Mouse (Mus musculus) spleen, postnatal 10 days (tissue): ENCODE measurements around the gene Mpv17l.
"Not testable (repeated sequence)": the region's sequence is repeated elsewhere in the genome, so short reads cannot be mapped to it uniquely, and the experiment has no call there.

Source experiments
- DNase-seq, 2 experiments: peaks; one replicate each; pipeline ENCODE4 v3.0.0; 2021 to 2022; ENCODE audit warnings: low spot score in 2 of 2

Mpv17l gene

GRCm38 (mm10) chr16:13927456-13928075, 24.6 kb downstream of the Mpv17l start:
- DNase-seq = no peak

- peak in 1 of 2 experiments; percentile 16 for DNase-seq
Measured at GRCm38 (mm10) chr16:13940139-13940846, 37.3 kb downstream of the Mpv17l start.

GRCm38 (mm10) chr16:13940847-13941395, 38.0 kb downstream of the Mpv17l start:
- DNase-seq = no peak

GRCm38 (mm10) chr16:13944178-13944577, 41.2 kb downstream of the Mpv17l start:
- no peak for DNase-seq

GRCm38 (mm10) chr16:13944752-13945151, 41.8 kb downstream of the Mpv17l start:
- DNase-seq = no peak

GRCm38 (mm10) chr16:13945153-13945552, 42.2 kb downstream of the Mpv17l start:
- no peak for DNase-seq

- DNase-seq = no peak
Measured at GRCm38 (mm10) chr16:13946306-13946705, 43.3 kb downstream of the Mpv17l start.

GRCm38 (mm10) chr16:13951245-13951644, 48.3 kb downstream of the Mpv17l start:
- no peak for DNase-seq

GRCm38 (mm10) chr16:13962053-13962452, 59.1 kb downstream of the Mpv17l start:
- no peak for DNase-seq

GRCm38 (mm10) chr16:13969096-13969495, 66.1 kb downstream of the Mpv17l start:
- DNase-seq = no peak

GRCm38 (mm10) chr16:13972051-13972450, 69.1 kb downstream of the Mpv17l start:
- DNase-seq = no peak

- not testable (repeated sequence) for DNase-seq
Measured at GRCm38 (mm10) chr16:13976358-13976896, 73.5 kb downstream of the Mpv17l start.

- DNase-seq = not testable (repeated sequence)
Measured at GRCm38 (mm10) chr16:13977026-13977425, 74.1 kb downstream of the Mpv17l start.

- DNase-seq = not testable (repeated sequence)
Measured at GRCm38 (mm10) chr16:13981726-13982125, 78.8 kb downstream of the Mpv17l start.

- DNase-seq = no peak
Measured at GRCm38 (mm10) chr16:13983161-13983560, 80.2 kb downstream of the Mpv17l start.

- no peak for DNase-seq
Measured at GRCm38 (mm10) chr16:13986197-13986573, 83.2 kb downstream of the Mpv17l start.

- DNase-seq = no peak
Measured at GRCm38 (mm10) chr16:13986574-13987478, 83.9 kb downstream of the Mpv17l start, which contains the start of the genes 2900011O08Rik and Ifitm7. 2900011O08Rik (plus strand) TSS chr16:13986604. Ifitm7 (minus strand) TSS chr16:13986888.

- DNase-seq = no peak
Measured at GRCm38 (mm10) chr16:13992518-13993248, 89.7 kb downstream of the Mpv17l start.

- no peak for DNase-seq
Measured at GRCm38 (mm10) chr16:13994076-13994475, 91.1 kb downstream of the Mpv17l start.

- no peak for DNase-seq
Measured at GRCm38 (mm10) chr16:13994502-13994901, 91.5 kb downstream of the Mpv17l start.
